Mouse (Mus musculus): ENCODE measurements around the gene Grifin.
A peak's percentile ranks its signal among the peaks of the same experiment; 100 is the strongest.

Grifin gene

GRCm38 (mm10) chr5:140542811-140543575, 21.9 kb downstream of the Grifin start:
- peak; percentile 56 for DNase-seq

- peak; percentile 44 for DNase-seq
Measured at GRCm38 (mm10) chr5:140540106-140540505, 24.8 kb downstream of the Grifin start.

- DNase-seq: no peak
Measured at GRCm38 (mm10) chr5:140538111-140538683, 26.7 kb downstream of the Grifin start.

- no peak for DNase-seq
Measured at GRCm38 (mm10) chr5:140526754-140527153, 38.1 kb downstream of the Grifin start.

- no peak for DNase-seq
Measured at GRCm38 (mm10) chr5:140521196-140521595, 43.7 kb downstream of the Grifin start.

- no peak for DNase-seq
Measured at GRCm38 (mm10) chr5:140517921-140518230, 47.0 kb downstream of the Grifin start.

- no peak for DNase-seq
Measured at GRCm38 (mm10) chr5:140517159-140517920, 47.5 kb downstream of the Grifin start.

GRCm38 (mm10) chr5:140514799-140515486, 49.9 kb downstream of the Grifin start:
- no peak for DNase-seq

- no peak for DNase-seq
Measured at GRCm38 (mm10) chr5:140513921-140514320, 51.0 kb downstream of the Grifin start.

Measured in cerebellum, adult 9-11 months (tissue).